Mouse (Mus musculus) CD8-positive naive resting alpha-beta T cell, adult 2 months (primary cell): ENCODE results near the gene Spag5.

Experiments used
- DNase-seq, 2 experiments: peaks; one replicate each; pipeline ENCODE4 v3.0.0; 2022; ENCODE audit warnings: low read depth in 2 of 2, low spot score in 2 of 2

Gene Spag5

DNA sequence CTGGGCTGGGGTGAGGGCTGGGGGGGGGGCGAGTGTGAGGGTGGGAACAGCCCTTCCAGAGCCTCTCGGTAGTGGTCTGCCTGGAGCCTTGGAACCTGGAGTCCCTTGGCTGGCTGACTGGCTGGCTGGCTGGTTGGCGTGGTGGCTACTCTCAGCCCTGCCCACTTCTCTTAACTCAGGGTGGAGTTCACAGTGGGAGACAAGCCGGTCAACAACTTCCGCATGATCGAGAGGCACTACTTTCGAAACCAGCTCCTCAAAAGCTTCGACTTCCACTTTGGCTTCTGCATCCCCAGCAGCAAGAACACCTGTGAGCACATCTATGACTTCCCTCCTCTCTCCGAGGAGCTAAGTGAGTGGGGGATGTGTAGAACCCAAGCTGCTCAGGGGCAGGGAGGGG, 46.6 kb downstream of the Spag5 start:
- DNase-seq = no peak

DNA sequence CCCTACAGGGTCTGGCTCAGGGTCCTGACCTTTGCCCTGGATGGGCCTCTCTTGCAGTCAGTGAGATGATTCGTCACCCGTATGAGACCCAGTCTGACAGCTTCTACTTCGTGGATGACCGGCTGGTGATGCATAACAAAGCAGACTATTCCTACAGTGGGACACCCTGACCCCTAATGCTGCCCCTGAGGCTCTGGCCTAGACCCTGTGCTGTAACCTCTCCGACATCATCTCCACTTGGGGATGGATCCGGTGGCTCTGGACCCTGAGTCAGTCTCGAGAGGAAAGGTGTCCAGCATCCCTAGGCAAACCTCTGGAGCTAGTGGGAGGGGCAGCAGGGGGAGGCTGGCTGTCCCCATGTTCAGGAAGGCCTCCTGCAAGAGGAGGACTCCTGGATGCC, 47.1 kb downstream of the Spag5 start:
- DNase-seq = no peak

DNA sequence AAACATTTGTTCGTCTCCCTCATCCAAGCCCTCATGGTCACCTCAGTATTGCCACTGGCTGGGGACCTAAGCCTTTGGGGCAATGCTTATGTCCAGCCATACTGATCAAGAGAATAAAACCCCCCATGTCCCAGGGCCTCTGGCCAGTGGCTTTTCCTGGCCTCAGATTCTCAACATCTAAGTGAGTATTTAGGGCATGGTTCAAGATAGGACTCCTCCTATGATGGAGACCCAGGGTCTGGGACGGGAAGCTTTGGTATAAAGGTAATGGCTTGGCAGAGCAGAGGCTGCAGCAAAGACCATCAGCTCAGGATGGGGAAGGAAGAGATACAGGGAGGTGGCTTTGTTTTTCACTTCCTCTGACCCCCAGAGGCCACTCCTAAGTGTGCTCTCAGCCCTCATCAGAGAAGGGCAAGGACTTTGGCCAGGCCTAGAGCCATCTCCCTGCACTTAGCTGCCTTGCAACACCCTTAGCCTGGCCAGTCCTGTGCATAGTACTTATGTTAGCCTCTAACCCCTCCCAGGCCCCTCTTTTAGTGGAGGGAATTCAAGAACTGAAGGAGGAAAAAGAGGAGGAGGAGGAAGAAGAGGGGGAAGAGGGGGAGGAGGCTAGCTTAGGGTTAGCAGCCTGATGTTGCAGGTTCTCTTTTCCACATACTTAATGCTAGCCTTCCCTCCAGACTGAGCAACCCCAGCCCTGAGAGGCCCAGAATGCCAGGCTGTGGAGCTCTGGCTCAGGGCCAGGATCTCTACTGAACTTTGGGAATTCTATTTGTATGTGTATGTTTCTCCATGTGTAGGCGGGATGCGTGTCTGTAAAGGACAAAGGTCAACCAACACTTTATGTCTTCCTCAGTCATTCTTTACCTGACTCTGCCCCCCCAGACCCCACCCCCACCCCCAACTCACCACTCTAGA, 48.4 kb downstream of the Spag5 start:
- no peak for DNase-seq

DNA sequence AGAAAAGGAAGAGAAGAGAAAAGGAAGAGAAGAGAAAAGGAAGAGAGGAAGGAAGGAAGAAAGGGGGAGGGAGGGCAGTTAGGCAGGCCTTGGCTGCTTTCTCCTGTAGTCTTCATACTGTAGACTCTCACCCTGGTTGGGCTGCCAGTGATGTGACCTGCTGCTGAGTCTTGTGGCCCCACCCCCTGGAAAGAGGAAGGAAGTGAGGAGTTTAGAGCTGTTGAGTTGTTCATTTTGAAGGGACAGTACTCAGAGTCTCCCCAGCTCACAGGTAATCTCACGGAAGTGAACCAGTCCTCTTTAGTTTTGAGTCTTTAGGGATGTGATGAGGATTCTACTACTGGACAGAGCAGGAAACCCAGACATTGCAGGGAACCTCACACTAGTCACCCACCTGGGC, 51.8 kb downstream of the Spag5 start:
- no peak for DNase-seq

DNA sequence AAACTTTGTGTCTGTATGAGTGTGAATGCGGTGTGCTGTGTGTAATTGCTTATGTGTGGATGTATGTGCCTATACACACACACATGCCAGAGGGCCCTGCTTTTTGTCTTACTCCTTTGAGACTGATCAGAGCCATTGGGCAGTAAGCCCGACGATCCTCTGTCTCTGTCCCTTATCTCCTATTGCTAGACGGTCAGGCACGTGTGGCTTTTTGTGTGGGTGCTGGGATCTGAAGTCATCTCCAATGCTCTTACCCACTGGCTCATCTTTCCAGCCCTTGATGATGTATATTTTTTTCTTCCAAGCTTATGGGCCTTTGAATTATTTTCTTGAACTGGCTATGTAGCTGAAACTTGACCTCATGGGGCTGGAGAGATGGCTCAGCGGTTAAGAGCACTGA, 53.6 kb downstream of the Spag5 start:
- DNase-seq = no peak

DNA sequence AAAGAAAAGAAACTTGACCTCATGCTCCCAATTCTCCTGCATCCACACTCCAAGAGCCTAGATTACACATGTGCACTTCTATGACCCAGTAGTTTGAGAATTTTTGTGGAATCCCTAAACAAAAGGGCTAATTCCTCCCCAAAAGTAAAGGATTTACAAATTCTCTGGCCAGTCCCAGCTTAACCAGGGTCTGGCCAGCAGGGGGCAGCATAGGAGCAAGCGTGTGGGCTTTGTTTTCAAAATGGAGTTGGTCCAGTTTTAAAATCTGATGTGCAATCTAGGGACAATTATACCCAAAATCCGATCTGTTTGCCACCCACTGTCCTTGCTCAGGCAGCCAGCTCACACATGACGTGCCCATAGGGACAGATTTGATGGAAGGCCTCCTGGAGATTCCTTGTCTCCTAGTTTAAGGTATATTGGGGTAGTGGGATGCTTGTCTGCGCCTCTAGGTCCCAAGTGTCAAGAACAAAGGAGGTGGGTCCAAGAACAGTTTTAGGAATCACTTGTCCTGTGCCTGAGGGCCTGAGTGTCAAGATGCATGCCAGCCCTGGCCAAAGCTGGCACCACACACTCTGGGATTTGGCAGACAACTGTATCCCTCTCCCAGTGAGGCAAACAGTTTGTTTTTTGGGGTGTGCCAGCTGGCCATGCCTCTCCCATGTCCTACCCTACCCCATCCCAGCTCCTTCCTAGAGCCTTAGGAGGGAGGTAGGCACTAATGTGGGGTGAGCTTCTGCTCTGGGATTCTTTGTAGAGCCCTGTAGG, 54.3 kb downstream of the Spag5 start:
- DNase-seq = peak; percentile 45 to 64

DNA sequence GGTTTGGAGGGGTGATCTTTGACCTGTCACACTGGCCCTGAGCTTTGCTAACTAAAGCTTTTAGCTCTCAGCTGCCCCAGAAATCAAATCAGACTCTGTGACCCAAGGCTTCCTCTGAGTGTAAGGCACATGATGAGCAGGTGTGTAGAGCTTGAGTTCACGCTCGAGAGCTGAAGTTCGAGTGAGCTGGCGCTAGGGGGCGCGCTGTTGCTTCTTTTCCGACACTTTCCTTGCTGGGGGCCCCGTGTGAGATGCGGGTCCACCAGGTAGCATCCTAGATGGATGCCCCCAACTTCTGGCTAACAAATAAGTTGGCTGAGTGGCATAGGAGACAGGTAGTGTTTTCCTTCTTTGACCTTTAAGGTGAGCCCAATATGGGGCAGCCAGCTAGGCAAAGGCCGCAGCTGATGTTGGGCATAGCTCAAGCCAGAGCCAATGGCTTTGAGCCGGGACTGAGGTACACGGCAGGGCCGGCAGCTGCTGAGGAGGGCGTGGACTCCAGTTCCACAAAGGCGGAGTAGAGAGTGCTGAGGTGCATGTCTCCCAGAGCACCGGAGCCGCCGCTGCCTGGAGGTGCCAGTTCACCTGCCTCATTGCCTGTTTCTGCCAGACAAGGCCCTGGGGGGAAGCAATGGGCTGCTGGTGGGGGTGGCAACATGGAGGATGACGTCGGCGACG, 57.1 kb downstream of the Spag5 start:
- peak; percentile 21 to 38 for DNase-seq

DNA sequence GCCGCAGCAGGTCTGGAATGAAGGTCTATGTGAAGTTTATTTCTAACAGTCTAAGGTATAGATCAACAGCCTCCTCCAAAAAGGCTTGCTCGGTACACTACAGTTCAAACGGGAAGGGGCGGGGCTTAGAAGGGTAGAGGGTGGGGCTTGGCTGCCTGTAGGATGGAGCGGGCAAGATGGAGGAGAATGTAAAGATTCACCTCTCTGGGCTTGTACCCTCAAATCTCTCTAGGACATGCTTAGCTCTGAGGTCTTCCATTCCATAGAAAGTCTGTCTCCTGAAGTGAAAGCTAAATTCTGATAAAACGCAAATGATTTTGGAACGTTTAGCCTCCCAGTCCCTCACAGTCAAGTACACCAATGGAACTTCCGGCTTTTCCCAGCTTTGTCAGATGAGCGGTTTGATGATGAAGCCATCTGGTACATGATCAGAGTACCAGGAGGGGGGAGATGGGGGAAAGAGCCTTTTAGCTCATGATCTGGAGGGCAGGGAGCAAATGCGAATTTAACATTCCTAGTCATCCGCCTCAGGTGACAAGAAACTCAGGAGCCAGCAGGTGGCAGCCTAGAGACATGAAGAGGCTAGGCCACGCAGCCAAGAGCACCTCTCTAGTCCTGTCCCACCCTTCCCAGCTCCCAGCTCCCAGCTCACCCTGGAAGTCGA, 58.9 kb downstream of the Spag5 start:
- peak; percentile 50 to 72 for DNase-seq

DNA sequence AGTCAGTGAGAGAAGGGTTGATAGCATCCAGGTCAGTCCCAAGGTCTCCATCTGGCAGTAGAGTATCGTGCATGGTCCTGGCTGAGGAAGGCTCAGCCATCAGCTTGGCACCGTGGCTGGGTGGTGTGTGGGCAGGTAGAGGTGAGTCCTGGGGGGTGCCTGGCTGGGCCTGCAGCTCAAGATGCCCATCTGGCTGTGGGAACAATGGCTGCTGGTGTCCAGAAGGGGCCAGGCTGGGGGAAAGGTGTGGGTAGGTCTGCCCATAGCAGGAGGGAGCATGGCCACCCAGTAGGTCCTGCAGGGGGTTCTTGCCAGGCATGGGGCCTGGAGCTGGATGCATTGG, 59.4 kb downstream of the Spag5 start:
- DNase-seq = no peak

DNA sequence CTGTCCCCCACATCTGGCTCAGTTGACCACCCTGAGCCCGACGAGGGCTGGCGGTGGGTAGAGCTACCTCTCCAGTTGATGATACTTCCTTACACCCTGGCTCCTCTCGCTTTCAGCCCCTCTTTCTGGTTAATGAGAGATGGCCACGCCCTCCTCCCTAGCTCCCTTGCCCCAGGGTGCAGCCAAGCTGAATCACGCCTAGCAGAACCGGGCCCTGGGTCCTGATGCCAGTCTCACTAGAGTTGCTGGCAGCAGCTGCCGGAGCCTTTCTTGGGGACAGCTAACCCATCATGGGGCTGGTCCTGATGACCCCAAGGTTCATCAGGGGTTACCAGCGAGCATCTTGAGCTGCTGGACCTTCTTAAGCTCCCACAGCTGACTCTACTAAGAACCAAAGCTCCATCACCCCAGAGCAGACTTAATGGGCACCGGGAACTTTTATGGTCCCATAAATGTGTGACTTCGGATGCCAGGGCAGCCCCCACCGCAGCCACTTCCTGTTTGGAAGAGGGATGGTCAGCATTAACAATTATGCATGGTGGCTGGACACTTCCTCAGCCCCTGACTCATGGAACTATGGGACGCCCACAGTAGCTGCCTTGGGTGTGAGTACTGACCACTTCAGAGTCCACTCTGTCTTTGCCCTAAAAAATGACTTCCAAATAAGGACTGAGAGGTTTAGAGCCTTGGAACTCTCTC, 62.1 kb downstream of the Spag5 start:
- no peak for DNase-seq

DNA sequence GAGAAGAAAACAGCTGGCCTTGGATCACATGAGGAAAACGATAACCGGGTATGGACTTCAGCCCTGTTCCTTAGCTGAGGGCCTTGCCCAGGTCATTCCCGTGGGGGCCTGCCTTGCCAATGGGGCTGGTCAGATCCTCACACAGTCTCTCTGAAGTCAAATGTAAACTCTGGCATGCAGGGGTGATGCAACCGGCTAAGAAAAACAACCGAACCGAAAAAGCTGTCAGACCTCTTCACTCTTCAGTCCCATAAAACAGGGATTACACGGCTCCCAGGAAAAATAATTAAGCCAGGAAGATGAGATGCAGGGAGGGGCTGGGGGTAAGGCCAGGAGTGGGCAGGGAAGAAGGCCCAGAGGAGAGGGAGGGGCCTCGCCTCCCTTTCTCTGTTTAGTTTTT, 62.8 kb downstream of the Spag5 start:
- DNase-seq = no peak

DNA sequence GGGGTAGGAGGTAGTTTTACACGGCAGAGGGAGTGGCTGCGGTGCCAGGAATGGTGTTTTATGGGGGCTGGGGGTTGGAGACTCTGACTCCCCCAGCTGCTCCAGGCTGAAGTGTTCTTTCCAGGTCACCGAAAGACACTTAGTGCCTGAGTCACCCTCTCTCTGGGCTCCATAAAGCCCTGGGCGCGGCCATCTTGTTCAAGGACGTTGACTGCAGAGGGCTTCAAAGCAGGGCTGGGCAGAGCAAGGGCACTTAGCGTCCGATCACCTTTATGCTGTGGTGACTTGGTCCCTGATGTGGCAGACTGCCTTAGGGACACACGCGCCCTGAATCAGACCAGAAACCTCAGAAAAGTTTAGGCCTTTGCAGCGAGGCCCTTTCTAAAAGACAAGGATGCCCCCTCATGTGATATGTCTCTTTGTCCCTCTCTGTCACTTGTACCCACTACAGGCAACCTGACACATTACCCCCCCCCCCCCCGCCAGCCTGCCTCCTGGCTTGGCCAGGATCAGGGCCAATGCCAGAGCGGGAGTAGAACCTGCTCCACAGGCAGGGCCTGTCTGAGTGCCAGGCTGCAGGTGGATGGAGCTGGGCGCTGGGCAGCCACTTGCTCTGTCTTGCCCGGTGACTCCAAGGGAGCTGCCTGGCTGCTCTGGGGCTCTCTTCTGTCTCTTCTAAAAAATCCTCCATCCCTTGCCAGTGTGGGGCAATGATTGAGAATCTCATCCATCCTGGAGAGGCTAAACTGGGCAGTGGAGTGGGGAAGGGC, 66.3 kb downstream of the Spag5 start:
- no peak for DNase-seq

DNA sequence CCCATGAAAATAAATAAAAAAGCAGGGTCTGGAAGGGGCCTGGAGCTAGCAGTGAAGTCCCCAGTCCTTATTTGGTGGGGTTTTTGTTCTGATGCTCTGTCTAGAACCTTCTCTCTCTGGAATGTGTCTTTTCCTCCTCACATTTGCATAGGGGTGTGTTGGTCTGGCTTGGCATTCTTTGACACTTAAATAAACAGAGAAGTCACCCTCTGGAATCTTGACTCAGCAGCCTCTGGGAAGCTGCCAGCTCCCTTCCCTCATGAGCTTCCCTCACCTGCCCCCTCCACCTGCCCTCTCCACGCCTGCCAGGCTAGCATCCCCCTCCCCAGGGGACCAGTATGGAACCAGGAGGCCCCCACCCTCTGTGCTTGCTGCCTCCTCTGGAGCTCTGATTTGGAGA, 69.1 kb downstream of the Spag5 start:
- no peak for DNase-seq

DNA sequence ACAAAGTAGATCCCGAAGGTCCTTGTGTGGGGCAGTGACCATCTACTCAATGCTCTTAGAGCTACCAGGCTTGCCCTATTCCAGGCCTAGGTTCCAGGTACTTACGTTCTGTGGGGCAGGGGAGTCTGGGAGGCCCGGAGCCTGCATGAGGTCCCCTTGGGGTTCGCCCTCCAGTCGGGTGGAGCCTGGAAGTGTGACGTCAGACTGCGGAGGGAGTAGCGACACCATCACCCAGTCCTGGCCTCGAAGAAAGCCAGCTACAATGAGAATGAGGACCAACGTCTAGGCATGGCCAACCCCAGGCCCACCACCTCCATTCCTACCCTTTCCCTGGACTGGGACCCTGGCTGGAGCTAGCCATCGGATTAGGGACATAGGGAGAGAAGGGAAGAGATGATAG, 70.4 kb downstream of the Spag5 start:
- no peak for DNase-seq
